Mouse (Mus musculus) small intestine, adult 2 months (tissue): Measurements from ENCODE around the gene Hnf1a.

ENCODE experiments used
- CTCF ChIP-seq: fragments of 200-500 bp; IDR thresholded peaks from 2 replicates; pipeline ENCODE4 v1.5.1; 2012; ENCODE audit warnings: low read depth, mild to moderate bottlenecking, control low read depth, inconsistent platforms, low read length, moderate library complexity, mixed read lengths; ENCODE audit not compliant: insufficient replicate concordance, insufficient read length; ENCODE audit errors: extremely low read depth
- POLR2A ChIP-seq: fragments of 200-500 bp; IDR thresholded peaks from 2 replicates; pipeline ENCODE4 v1.6.1; 2012; ENCODE audit warnings: low read depth, mild to moderate bottlenecking, control low read depth, inconsistent platforms, low read length, moderate library complexity

DNA sequence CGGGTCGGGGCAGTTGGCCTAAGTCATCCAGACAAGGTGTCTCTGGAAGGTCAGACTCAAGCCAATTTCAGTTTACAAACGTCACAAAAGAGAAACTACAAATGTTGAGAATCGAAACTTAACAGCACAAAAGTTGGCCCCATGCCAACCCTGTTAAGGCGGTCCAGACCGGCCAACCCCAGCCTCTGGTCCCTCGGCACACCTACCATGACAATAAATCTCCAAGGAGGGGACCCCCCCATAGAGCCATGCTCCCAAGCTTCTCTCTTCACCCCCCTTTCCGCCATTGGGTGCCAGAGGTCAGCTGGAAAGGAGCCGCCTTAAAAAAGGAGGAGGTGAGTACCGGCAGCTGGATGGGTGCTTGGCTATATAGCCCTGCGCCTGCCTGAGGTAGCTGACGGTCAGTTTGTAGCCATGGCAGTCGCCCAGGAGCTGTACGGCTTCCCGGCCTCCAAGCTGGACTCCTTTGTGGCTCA lies 47.9 kb downstream of the Hnf1a start, which contains the start of gene Oasl1:
- peak; percentile 88 for TF ChIP-seq POLR2A
- no peak for TF ChIP-seq CTCF
